Mouse (Mus musculus) lung, embryonic 16.5 days (tissue): ENCODE data around the gene Cdk5. TPM values are rescaled to one million over a fixed set of nuclear protein-coding genes. Genes with fewer than 3 reads are reported as not detected.

Source experiments
- ATAC-seq: fragments of 200-750 bp; cut with Nextera tagmentation; 2 replicates; pipeline ENCODE4 v1.8.0; 2017; ENCODE audit warnings: low read depth, mild to moderate bottlenecking, moderate library complexity
- H3K27ac ChIP-seq: fragments of 300-500 bp; sonication (generic); 2 replicates; pipeline ENCODE4 v1.5.1; 2014; ENCODE audit warnings: mild to moderate bottlenecking, control low read depth, low read length
- H3K27me3 ChIP-seq: fragments of 300-500 bp; sonication (generic); 2 replicates; pipeline ENCODE4 v1.6.1; 2014; ENCODE audit warnings: low read depth, low read length, mixed read lengths; ENCODE audit not compliant: control insufficient read depth, insufficient read depth
- H3K36me3 ChIP-seq: fragments of 300-500 bp; sonication (generic); 2 replicates; pipeline ENCODE4 v1.6.1; 2014; ENCODE audit warnings: low read length; ENCODE audit not compliant: control insufficient read depth, insufficient read depth
- H3K4me1 ChIP-seq: fragments of 300-500 bp; sonication (generic); replicated peaks from 2 replicates; pipeline ENCODE4 v1.6.1; 2014; ENCODE audit warnings: low read length, mixed read lengths; ENCODE audit not compliant: control insufficient read depth, insufficient read depth
- H3K4me2 ChIP-seq: fragments of 300-500 bp; sonication (generic); 2 replicates; pipeline ENCODE4 v1.6.1; 2014; ENCODE audit warnings: low read depth, low read length, control low read depth
- H3K4me3 ChIP-seq: fragments of 300-500 bp; sonication (generic); 2 replicates; pipeline ENCODE4 v1.5.1; 2014; ENCODE audit warnings: mild to moderate bottlenecking, low read length, control low read depth
- H3K9ac ChIP-seq: fragments of 300-500 bp; sonication (generic); 2 replicates; pipeline ENCODE4 v1.6.1; 2014; ENCODE audit warnings: low read length, control low read depth
- H3K9me3 ChIP-seq: fragments of 300-500 bp; sonication (generic); 2 replicates; pipeline ENCODE4 v1.6.1; 2016; ENCODE audit warnings: low read length; ENCODE audit not compliant: control insufficient read depth
- WGBS: fragments of 180-500 bp; shearing (Covaris S2); extraction: QIAGEN DNeasy Blood & Tissue Kit; methylation state at CpG from one replicate; pipeline ENCODE4 v1.1.7; 2014; 5-methylcytosine and 5-hydroxymethylcytosine counted together
- polyA plus RNA-seq: library from polyadenylated mRNA; unstranded; fragments of >200 nt; fragmentation: Nextera tagmentation; extraction: Ambion mirVana; gene quantifications from 2 replicates; pipeline ENCODE4 v1.2.1, GENCODE M21; 2015

Cdk5 gene
- polyA plus RNA-seq, 1 experiment from 2014 or later = 43.0 TPM

- Histone ChIP-seq H3K9me3 (no peaks in the 10 kb centered on the region), H3K9ac (peak within 1 kb of the TSS; percentile 71), H3K4me3 (peak within 1 kb of the TSS; percentile 65), H3K27ac (peak within 1 kb of the TSS; percentile 76), H3K27me3 (peaks cover 3% of the 10 kb centered on the region), H3K36me3 (0 out of 2 replicates have a peak, but pooled peaks cover 2% of the 10 kb centered on the region), H3K4me2 (peak within 1 kb of the TSS; percentile 57), H3K4me1 (peaks cover 4% of the 10 kb centered on the region; the same call in 1 of the 2 replicates)
- WGBS = 18% methylated on average over 7 of the region's 7 CpGs
- no peak for ATAC-seq
Measured at GRCm38 (mm10) chr5:24393392-24393997, 29.8 kb downstream of the Cdk5 start, which contains the start of gene Abcb8. Abcb8 (plus strand) TSS chr5:24393663.

- Histone ChIP-seq H3K36me3 (no peaks in the 10 kb centered on the region), H3K4me3 (no peak overlapping the region), H3K27ac (no peak overlapping the region), H3K4me2 (no peak overlapping the region), H3K4me1 (peaks cover 9% of the 10 kb centered on the region; the same call in 1 of the 2 replicates), H3K9me3 (no peaks in the 10 kb centered on the region), H3K9ac (no peak overlapping the region), H3K27me3 (peaks cover 6% of the 10 kb centered on the region)
- 58% methylated on average over 7 of the region's 7 CpGs for WGBS
- no peak for ATAC-seq
Measured at GRCm38 (mm10) chr5:24392724-24393123, 30.6 kb downstream of the Cdk5 start.

GRCm38 (mm10) chr5:24391864-24392263 lies 31.5 kb downstream of the Cdk5 start, which contains the start of gene Atg9b:
Atg9b (minus strand) TSS chr5:24392143.
- H3K9ac ChIP-seq = no peak within 1 kb of the TSS
- H3K36me3 ChIP-seq = no peaks in the 10 kb centered on the region
- 80% methylated on average over 7 of the region's 7 CpGs for WGBS
- H3K9me3 ChIP-seq = no peaks in the 10 kb centered on the region
- peaks cover 14% of the 10 kb centered on the region for H3K27me3 ChIP-seq
- ATAC-seq = no peak
- peaks cover 16% of the 10 kb centered on the region for H3K4me1 ChIP-seq
- H3K4me3 ChIP-seq = no peak within 1 kb of the TSS
- no peak within 1 kb of the TSS for H3K4me2 ChIP-seq
- no peak within 1 kb of the TSS for H3K27ac ChIP-seq

- peaks cover 31% of the 10 kb centered on the region for H3K27me3 ChIP-seq
- H3K4me1 ChIP-seq = peaks cover 13% of the 10 kb centered on the region
- H3K9me3 ChIP-seq = no peaks in the 10 kb centered on the region
- H3K9ac ChIP-seq = no peak overlapping the region
- H3K4me2 ChIP-seq = no peak overlapping the region
- 58% methylated on average over 4 of the region's 4 CpGs for WGBS
- no peak overlapping the region for H3K4me3 ChIP-seq
- no peak overlapping the region for H3K27ac ChIP-seq
- H3K36me3 ChIP-seq = no peaks in the 10 kb centered on the region
- no peak for ATAC-seq
Measured at GRCm38 (mm10) chr5:24389658-24390020, 33.7 kb downstream of the Cdk5 start.

GRCm38 (mm10) chr5:24389011-24389657 lies 34.2 kb downstream of the Cdk5 start:
- no peak overlapping the region for H3K9ac ChIP-seq

GRCm38 (mm10) chr5:24388246-24388915 lies 34.9 kb downstream of the Cdk5 start:
- WGBS = 25% methylated on average over 26 of the region's 26 CpGs
- H3K9me3 ChIP-seq = no peaks in the 10 kb centered on the region
- H3K9ac ChIP-seq = peak overlapping the region; percentile 70
- peaks cover 18% of the 10 kb centered on the region for H3K4me1 ChIP-seq
- ATAC-seq = no peak
- no peak overlapping the region for H3K27ac ChIP-seq
- peak overlapping the region; percentile 53 for H3K4me3 ChIP-seq
- H3K36me3 ChIP-seq = no peaks in the 10 kb centered on the region
- peak overlapping the region; percentile 98 for H3K4me2 ChIP-seq
- peaks cover 33% of the 10 kb centered on the region for H3K27me3 ChIP-seq

More at GRCm38 (mm10) chr5:24389011-24389657, 34.2 kb downstream of the Cdk5 start:
- no peaks in the 10 kb centered on the region for H3K36me3 ChIP-seq
- whole genome bisulfite sequencing = 55% methylated on average over 6 of the region's 7 CpGs
- H3K4me2 ChIP-seq = no peak overlapping the region
- H3K4me3 ChIP-seq = no peak overlapping the region
- peaks cover 13% of the 10 kb centered on the region for H3K4me1 ChIP-seq
- peaks cover 33% of the 10 kb centered on the region for H3K27me3 ChIP-seq
- H3K9me3 ChIP-seq = no peaks in the 10 kb centered on the region
- no peak overlapping the region for H3K27ac ChIP-seq
- ATAC-seq = no peak

- H3K9ac ChIP-seq = peak overlapping the region; percentile 70
- peaks cover 33% of the 10 kb centered on the region for H3K27me3 ChIP-seq
- H3K27ac ChIP-seq = no peak overlapping the region
- H3K4me1 ChIP-seq = peaks cover 23% of the 10 kb centered on the region
- peak overlapping the region; percentile 98 for H3K4me2 ChIP-seq
- no peaks in the 10 kb centered on the region for H3K9me3 ChIP-seq
- peak overlapping the region; percentile 53 for H3K4me3 ChIP-seq
- no peaks in the 10 kb centered on the region for H3K36me3 ChIP-seq
- WGBS = 1% methylated on average over 63 of the region's 73 CpGs
- peak; percentile 44 for ATAC-seq
Measured at GRCm38 (mm10) chr5:24387264-24388241, 35.8 kb downstream of the Cdk5 start.

- Histone ChIP-seq H3K36me3 (no peaks in the 10 kb centered on the region), H3K9ac (no peak overlapping the region), H3K27me3 (peaks cover 33% of the 10 kb centered on the region), H3K27ac (no peak overlapping the region), H3K4me1 (peaks cover 23% of the 10 kb centered on the region), H3K4me3 (no peak overlapping the region), H3K9me3 (no peaks in the 10 kb centered on the region), H3K4me2 (no peak overlapping the region)
- ATAC-seq = no peak
- 79% methylated on average over 10 of the region's 10 CpGs for WGBS
Measured at GRCm38 (mm10) chr5:24385887-24386550, 37.3 kb downstream of the Cdk5 start.
